Mouse (Mus musculus) large intestine, adult 2 months (tissue): Measurements from ENCODE around the gene Slc6a11. TPM values are rescaled to one million over a fixed set of nuclear protein-coding genes. Genes with fewer than 3 reads are reported as not detected.

ENCODE experiments used
- DNase-seq: peaks from one replicate; pipeline ENCODE4 v3.0.0-alpha.2; 2012; ENCODE audit warnings: low read depth, low spot score
- WGBS: fragments of 180-500 bp; shearing (Covaris S2); methylation state at CpG from one replicate; pipeline ENCODE4 v1.1.7; 2018; 5-methylcytosine and 5-hydroxymethylcytosine counted together
- polyA plus RNA-seq: library from polyadenylated mRNA; depleted of rRNA; stranded (reverse); fragments of >200 nt; gene quantifications from 2 replicates; pipeline ENCODE4 v1.2.3, GENCODE M21; 2012; rRNA removed

The Slc6a11 gene
- 0.29 and 0.37 TPM in 2 replicates for polyA plus RNA-seq

DNA sequence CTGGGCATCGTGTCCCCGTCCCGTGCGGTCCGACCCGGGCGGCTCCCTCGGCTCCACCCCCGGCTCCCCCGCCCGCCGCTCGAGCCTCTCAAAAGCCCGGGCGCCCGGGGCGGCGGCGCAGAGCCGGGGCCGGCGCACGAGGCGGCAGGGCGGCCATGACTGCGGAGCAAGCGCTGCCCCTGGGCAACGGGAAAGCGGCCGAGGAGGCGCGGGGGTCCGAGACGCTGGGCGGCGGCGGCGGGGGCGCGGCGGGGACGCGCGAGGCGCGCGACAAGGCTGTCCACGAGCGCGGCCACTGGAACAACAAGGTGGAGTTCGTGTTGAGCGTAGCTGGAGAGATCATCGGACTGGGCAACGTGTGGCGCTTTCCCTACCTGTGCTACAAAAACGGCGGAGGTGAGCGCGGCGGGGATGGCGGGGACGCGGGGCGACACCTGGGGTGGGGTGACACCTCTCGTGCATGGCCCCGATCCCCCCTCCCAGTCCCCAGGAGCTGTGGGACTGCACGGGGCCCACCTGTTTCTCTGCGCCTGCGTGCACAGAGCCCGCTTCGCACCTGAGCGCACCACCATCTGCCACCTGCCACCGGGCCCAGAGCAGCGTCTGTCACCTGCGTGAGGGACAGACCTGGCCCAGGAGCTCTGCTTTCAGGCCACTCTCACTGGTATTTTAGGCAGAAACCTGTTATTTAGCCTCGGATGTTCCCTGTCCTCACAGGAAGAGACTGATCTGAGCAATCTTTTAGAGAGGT lies at the start of gene Slc6a11:
Gene Slc6a11 (plus strand): TSS at position 120 of the 751 bp plus-strand sequence.
- no peak for DNase-seq
- 4% methylated on average over 76 of the region's 76 CpGs for WGBS

GRCm38 (mm10) chr6:114087106-114087505 lies 43.9 kb upstream of the Slc6a11 start:
- WGBS = 25% methylated on average over 7 of the region's 7 CpGs
- DNase-seq = peak; percentile 4

DNA sequence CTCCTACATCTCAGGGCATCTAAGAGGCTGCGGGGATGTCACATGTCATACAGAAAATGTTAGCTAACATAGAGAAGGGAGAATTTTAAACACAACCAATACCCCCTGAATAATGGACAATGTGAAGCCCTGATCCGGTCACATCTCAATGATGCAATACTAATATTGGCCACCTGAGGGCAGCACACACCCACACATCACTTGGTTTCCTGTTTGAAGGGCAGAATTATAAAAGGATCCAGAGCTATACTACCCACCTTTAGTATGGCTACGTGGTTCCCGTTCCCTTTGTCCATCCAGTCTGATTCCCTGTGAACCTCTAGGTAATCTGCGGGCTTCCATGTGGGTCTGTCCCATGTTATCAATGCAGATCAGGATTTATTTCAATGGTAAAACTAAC lies 41.4 kb upstream of the Slc6a11 start:
- peak; percentile 7 for DNase-seq
- WGBS = 11% methylated on average over 5 of the region's 5 CpGs

DNA sequence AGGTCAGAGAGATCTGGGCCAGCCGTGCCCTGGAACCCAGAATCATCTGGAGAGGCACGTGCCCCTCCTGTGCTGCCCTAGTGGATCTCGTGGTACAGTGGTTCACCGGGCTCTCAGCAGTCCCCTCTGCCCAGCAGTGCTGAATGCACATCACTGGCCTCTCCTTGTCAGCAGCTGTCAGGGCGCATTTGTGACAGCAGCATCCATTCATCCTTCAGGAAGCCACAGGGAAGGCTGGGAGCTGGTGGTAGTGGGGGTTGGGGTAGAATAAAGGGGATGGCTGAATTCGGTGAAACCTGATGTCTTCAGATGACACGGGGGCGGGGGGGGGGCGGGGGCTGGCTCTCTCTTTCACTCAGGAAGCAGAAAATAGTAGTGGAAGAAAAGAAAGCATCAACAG lies 38.8 kb upstream of the Slc6a11 start:
- WGBS = 51% methylated on average over 9 of the region's 9 CpGs

GRCm38 (mm10) chr6:114094251-114094650 lies 36.8 kb upstream of the Slc6a11 start:
- 73% methylated on average over 16 of the region's 16 CpGs for WGBS
- no peak for DNase-seq

More for the DNA sequence above, 38.8 kb upstream of the Slc6a11 start:
- no peak for DNase-seq

- WGBS = 73% methylated on average over 6 of the region's 6 CpGs
- DNase-seq = no peak
Measured at GRCm38 (mm10) chr6:114096574-114096973, 34.5 kb upstream of the Slc6a11 start.

DNA sequence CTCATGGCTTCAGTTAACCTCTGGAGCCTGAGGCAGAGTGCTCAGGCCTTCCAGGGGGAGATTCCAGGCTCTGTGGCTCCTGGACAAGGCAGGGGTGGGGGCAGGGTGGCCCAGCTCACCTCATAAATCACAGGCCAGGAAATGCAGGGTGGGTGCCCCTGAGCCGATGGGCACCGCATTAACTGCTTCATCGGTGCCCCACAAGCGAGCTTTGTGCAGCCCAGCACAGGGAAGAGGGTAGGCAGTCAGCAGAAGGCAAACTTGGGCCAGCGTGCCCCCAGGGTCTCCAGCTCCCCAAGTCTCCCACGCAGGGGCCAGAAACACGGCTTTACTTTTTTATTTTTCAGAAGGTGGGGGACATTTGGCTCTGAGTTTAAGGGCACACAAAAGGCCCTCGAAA lies 29.1 kb upstream of the Slc6a11 start:
- no peak for DNase-seq
- WGBS = 70% methylated on average over 8 of the region's 8 CpGs

- no peak for DNase-seq
- WGBS = 77% methylated on average over 5 of the region's 5 CpGs
Measured at GRCm38 (mm10) chr6:114119507-114119906, 11.5 kb upstream of the Slc6a11 start.

GRCm38 (mm10) chr6:114125530-114125929 lies 5.5 kb upstream of the Slc6a11 start:
- DNase-seq = no peak
- WGBS = 59% methylated on average over 5 of the region's 5 CpGs

DNA sequence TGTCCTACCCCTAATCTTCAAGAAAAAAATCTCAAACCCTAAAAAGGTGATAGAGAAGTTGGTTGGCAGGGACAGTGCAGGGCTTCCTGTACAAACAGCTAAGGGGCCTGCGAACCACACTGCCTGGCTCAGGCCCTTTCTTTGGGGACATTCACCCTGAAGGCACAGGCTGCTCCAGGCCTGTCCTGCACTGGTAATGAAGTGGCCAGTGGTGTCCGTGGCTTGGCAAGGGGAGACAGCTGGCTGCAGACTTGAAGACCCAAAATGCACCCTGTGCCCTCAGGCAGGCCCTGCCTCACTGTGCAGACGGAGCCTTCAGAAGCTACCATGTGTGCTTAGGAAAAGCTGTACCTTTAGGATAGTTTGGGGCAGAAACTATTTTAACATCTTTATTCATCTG lies 1.4 kb downstream of the Slc6a11 start:
- no peak for DNase-seq
- 82% methylated on average over 3 of the region's 3 CpGs for WGBS

- DNase-seq = no peak
- 71% methylated on average over 8 of the region's 8 CpGs for WGBS
Measured at GRCm38 (mm10) chr6:114132916-114133315, 1.9 kb downstream of the Slc6a11 start.

GRCm38 (mm10) chr6:114138970-114139369 lies 7.9 kb downstream of the Slc6a11 start:
- no peak for DNase-seq
- 89% methylated on average over 8 of the region's 8 CpGs for WGBS

DNA sequence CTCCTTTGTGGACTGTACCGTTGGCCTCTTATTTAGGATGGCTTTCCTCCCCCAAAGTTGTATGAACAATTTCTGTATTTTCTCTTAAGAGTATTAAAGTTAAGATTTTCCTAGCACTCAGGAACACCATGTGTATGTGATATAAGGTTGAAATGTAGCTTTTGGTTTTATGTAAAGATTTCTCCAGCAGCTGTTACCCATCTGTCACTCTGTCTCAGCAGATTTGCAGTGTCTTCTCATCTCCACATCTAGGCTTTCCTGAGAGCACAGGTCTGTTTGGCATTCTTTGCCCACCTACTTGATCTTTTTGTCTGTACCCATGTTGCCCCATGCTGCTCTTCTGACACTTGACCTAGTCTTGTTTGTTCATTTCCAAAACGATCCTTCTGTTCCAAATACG lies 10.4 kb downstream of the Slc6a11 start:
- DNase-seq = no peak
- 52% methylated on average over 3 of the region's 3 CpGs for WGBS

GRCm38 (mm10) chr6:114142480-114142879 lies 11.4 kb downstream of the Slc6a11 start:
- WGBS = 84% methylated on average over 11 of the region's 11 CpGs
- no peak for DNase-seq

- DNase-seq = no peak
- 46% methylated on average over 2 of the region's 2 CpGs for WGBS
Measured at GRCm38 (mm10) chr6:114143544-114143943, 12.5 kb downstream of the Slc6a11 start.

DNA sequence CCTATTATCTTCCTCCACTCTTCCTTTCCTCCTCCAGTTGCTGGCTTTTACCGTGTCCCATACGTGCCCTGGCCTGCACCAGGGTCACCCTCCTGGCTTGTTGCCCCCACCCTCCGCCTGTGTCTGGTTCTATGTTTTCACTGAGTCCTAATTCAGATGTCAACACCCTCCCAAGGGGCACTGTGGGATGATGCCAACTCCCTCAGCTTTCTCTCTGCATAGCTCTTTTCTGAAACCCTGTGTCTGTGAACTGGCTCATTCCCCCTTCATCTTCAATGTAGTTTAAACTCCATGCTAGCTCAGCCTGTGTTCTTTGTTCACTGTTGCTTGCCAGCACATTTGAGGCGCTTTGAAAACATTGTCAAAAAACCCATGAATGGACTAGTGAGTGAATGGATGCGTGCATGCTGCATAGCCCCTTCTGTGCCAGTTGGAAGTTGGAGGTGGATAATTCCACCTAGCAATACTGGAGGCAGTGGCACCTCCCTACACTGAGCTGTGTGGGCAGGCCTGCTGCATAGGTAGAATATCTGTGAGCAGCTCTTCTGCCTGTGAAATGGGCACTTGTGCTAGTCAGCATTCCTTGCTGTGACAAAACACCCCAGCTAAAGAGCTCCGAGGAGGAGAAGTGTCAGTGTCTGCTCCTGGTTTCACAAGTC lies 13.5 kb downstream of the Slc6a11 start:
- no peak for DNase-seq
- 73% methylated on average over 6 of the region's 6 CpGs for WGBS

GRCm38 (mm10) chr6:114145650-114146329 lies 14.7 kb downstream of the Slc6a11 start:
- WGBS = 73% methylated on average over 6 of the region's 6 CpGs
- no peak for DNase-seq

DNA sequence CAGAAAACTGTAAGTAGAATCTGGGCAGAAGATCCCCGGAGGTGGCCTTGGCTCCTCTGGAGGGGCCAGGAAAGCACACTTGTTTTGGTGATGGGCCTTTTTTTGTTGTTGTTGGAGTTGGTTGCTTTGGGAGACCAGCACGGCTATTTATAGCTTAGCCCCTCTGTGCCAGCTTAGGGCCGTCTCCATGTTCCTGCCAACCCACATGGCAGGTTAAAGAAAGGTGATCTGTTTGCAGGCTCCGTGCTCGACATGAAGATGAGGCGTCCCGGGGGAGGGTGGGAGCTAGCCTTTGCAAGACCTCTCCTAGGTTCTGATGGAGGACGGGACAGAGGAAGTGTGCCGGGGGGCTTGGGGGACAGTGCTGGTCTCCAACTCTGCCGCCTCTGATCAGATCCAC lies 24.7 kb downstream of the Slc6a11 start:
- DNase-seq = no peak
- WGBS = 81% methylated on average over 10 of the region's 10 CpGs

DNA sequence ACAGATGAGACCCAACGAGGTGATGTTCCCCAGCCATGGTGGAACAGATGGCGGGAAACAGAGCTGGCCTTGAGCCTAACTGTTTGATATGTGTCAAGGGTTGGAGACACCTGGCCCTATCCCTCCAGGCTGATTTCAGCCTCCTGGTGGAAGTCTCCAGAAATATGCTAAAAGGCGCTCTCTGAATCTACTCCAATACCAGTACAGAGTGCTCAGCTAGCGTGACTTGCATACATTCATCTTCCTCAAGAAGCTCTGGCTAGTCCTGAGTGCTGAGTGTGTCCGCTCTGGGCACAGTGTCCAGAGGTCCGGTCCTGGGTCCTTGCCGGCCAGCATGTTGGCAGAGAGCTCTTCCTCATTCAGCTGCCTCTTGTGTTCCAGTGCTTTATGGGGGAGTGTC lies 27.8 kb downstream of the Slc6a11 start:
- WGBS = 84% methylated on average over 7 of the region's 7 CpGs
- no peak for DNase-seq

GRCm38 (mm10) chr6:114160732-114161131 lies 29.7 kb downstream of the Slc6a11 start:
- DNase-seq = no peak
- 78% methylated on average over 8 of the region's 8 CpGs for WGBS

GRCm38 (mm10) chr6:114174052-114174397 lies 43.0 kb downstream of the Slc6a11 start:
- no peak for DNase-seq
- WGBS = 11% methylated on average over 8 of the region's 8 CpGs
